Mouse (Mus musculus): ENCODE data around the gene Arid3b. TPM values are rescaled to one million over a fixed set of nuclear protein-coding genes. Genes with fewer than 3 reads are reported as not detected.

Arid3b gene
- polyA plus RNA-seq, 1 experiment from 2014 or later: 5.8 TPM

DNA sequence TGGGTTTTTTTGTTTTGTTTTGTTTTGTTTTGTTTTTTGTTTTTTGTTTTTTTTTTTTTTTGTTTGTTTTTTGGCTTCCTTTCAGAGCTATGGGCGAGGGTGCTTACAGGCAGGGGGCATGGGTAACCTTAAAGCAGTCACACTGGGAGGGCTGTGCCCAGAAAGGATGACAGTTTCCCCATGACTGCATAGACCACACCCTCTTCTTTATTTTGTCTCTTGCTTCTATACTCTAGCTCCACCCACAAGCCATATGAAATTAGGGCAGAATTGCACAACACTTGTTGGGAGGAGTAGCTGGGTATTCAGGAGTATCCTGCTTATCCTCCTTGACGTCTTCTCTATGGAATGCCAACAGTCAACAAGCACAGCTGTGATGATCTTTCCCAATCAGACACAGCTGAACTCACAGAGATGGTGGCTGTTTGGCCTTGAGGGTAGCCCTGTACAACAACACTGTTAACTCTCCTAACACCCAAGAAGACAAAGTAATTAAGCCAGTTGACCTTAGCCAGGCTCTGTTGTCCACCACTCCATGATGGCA, 33.8 kb upstream of the Arid3b start:
- no peaks in the 10 kb centered on the region for H3K27me3 ChIP-seq (replicated peaks; ENCODE audit: insufficient read depth, low read length)
- no peaks in the 10 kb centered on the region for H3K4me1 ChIP-seq (ENCODE audit: insufficient read depth, low read depth, low read length)
- no peaks in the 10 kb centered on the region for H3K9me3 ChIP-seq (ENCODE audit: low read length)
- H3K27ac ChIP-seq (ENCODE audit: low read length): no peak overlapping the region
- no peak overlapping the region for H3K4me3 ChIP-seq (ENCODE audit: low read depth, low read length)
- no peaks in the 10 kb centered on the region for H3K36me3 ChIP-seq (ENCODE audit: insufficient read depth, low read length)
- ATAC-seq (peak; percentile 53), DNase-seq (ENCODE audit: low spot score) (peak; percentile 77)
- no peak overlapping the region for H3K4me2 ChIP-seq (replicated peaks; ENCODE audit: low read depth, low read length)
- 34% methylated on average over 2 of the region's 2 CpGs for WGBS
- TF ChIP-seq CTCF (IDR thresholded peaks at IDR 0.05) (no peak), EP300 (IDR thresholded peaks at IDR 0.05) (no peak)
- H3K9ac ChIP-seq (replicated peaks; ENCODE audit: low read depth): no peak overlapping the region

DNA sequence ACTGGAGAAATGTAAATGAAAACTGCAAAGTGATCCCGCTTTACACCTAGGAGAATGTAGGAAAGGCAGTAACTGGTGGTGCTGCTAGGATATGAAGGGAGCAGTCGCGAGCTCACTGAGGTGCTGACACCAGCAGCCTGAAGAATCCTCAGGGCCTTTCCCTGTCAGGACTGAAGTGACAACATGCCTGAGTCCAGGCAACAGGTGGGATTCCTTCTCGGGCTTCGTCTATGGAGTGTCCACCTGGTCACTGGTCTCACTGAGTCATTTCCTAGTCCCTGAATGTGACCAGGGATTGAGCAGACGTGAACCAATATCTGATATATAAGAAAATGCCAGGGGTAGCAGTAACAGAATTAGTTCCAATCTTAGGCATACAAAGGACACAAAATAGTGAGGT, 32.2 kb upstream of the Arid3b start:
- Histone ChIP-seq H3K27me3 (replicated peaks; ENCODE audit: insufficient read depth, low read length) (no peaks in the 10 kb centered on the region), H3K4me1 (ENCODE audit: insufficient read depth, low read depth, low read length) (no peaks in the 10 kb centered on the region), H3K36me3 (ENCODE audit: insufficient read depth, low read length) (no peaks in the 10 kb centered on the region), H3K9ac (replicated peaks; ENCODE audit: low read depth) (no peak overlapping the region), H3K9me3 (ENCODE audit: low read length) (no peaks in the 10 kb centered on the region), H3K4me3 (ENCODE audit: low read depth, low read length) (no peak overlapping the region), H3K4me2 (replicated peaks; ENCODE audit: low read depth, low read length) (no peak overlapping the region), H3K27ac (ENCODE audit: low read length) (no peak overlapping the region)
- WGBS: 71% methylated on average over 6 of the region's 6 CpGs
- TF ChIP-seq CTCF (IDR thresholded peaks at IDR 0.05): no peak
- TF ChIP-seq EP300 (IDR thresholded peaks at IDR 0.05): no peak
- DNase-seq (ENCODE audit: low spot score): no peak
- no peak for ATAC-seq

DNA sequence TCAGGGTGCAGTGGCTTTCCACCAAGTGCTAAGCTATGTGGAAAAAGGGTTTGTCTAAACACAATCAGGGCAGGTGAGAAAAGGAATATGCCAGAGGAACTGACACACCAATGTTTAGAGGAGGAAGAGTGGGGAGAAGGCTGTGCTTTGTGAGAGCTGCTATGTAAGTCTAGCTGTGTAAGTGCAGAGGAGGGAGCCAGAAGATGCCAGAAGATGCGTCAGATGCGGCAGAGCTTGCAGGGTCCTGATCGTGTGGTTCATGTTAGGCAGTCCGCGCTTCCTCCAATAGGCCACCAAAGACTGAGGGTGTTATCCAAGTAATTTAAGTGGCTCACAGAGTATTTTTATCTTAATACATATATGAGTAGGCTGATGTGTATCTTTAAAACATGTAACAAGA, 31.3 kb upstream of the Arid3b start:
- no peak overlapping the region for H3K9ac ChIP-seq (replicated peaks; ENCODE audit: low read depth)
- H3K27ac ChIP-seq (ENCODE audit: low read length): no peak overlapping the region
- ATAC-seq: no peak
- no peaks in the 10 kb centered on the region for H3K4me1 ChIP-seq (ENCODE audit: insufficient read depth, low read depth, low read length)
- 83% methylated on average over 5 of the region's 5 CpGs for WGBS
- H3K9me3 ChIP-seq (ENCODE audit: low read length): no peaks in the 10 kb centered on the region
- no peak overlapping the region for H3K4me2 ChIP-seq (replicated peaks; ENCODE audit: low read depth, low read length)
- TF ChIP-seq CTCF (IDR thresholded peaks at IDR 0.05): no peak
- TF ChIP-seq EP300 (IDR thresholded peaks at IDR 0.05): no peak
- no peak for DNase-seq (ENCODE audit: low spot score)
- no peaks in the 10 kb centered on the region for H3K27me3 ChIP-seq (replicated peaks; ENCODE audit: insufficient read depth, low read length)
- H3K4me3 ChIP-seq (ENCODE audit: low read depth, low read length): no peak overlapping the region
- no peaks in the 10 kb centered on the region for H3K36me3 ChIP-seq (ENCODE audit: insufficient read depth, low read length)

DNA sequence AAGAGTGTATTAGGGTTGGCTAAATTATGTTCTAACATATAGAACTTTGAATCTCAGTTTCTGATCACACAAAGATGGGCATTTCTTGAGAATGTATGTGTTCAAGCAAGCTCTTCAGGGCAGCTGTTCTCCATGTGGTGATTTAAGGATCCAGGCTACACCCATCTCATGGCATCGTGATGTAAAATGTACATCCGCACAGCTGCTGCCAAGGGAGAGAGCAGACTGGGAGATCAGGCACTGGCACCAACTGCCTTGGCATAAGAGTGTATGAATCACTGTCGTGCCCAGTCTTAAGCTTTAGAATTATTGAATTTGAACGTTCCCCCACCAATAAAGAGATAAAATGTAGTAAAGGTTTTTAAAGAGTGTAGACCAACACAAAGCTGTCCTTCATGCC, 30.6 kb upstream of the Arid3b start:
- Histone ChIP-seq H3K27me3 (replicated peaks; ENCODE audit: insufficient read depth, low read length) (no peaks in the 10 kb centered on the region), H3K9ac (replicated peaks; ENCODE audit: low read depth) (no peak overlapping the region), H3K4me1 (ENCODE audit: insufficient read depth, low read depth, low read length) (no peaks in the 10 kb centered on the region), H3K9me3 (ENCODE audit: low read length) (no peaks in the 10 kb centered on the region), H3K27ac (ENCODE audit: low read length) (no peak overlapping the region), H3K4me2 (replicated peaks; ENCODE audit: low read depth, low read length) (no peak overlapping the region), H3K4me3 (ENCODE audit: low read depth, low read length) (no peak overlapping the region), H3K36me3 (ENCODE audit: insufficient read depth, low read length) (no peaks in the 10 kb centered on the region)
- DNase-seq (ENCODE audit: low spot score) (no peak), ATAC-seq (no peak)
- TF ChIP-seq EP300 (IDR thresholded peaks at IDR 0.05) (no peak), CTCF (IDR thresholded peaks at IDR 0.05) (no peak)
- 85% methylated on average over 4 of the region's 4 CpGs for WGBS

DNA sequence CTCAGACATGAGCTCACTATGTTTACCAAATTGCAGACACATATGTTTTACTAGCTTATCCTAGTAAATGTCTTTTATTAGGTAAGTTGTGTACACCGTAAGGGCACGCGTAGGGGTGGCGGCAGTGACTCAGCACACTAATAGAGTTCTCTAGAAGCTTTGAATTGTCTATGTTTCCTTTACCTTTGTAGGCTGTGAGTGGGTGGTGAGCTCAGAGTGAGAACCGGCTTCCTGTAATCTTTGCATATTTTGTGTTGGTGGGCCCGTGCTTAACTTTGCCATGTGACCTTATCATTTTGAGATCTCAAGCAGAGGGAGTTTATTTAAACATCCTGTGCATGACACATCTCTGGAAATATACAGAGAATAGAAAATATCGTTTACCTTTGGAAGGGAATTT, 29.9 kb upstream of the Arid3b start:
- Histone ChIP-seq H3K9ac (replicated peaks; ENCODE audit: low read depth) (no peak overlapping the region), H3K27ac (ENCODE audit: low read length) (no peak overlapping the region), H3K4me2 (replicated peaks; ENCODE audit: low read depth, low read length) (no peak overlapping the region), H3K36me3 (ENCODE audit: insufficient read depth, low read length) (no peaks in the 10 kb centered on the region), H3K4me3 (ENCODE audit: low read depth, low read length) (no peak overlapping the region), H3K27me3 (replicated peaks; ENCODE audit: insufficient read depth, low read length) (no peaks in the 10 kb centered on the region), H3K9me3 (ENCODE audit: low read length) (no peaks in the 10 kb centered on the region), H3K4me1 (ENCODE audit: insufficient read depth, low read depth, low read length) (no peaks in the 10 kb centered on the region)
- DNase-seq (ENCODE audit: low spot score): peak; percentile 47
- TF ChIP-seq CTCF (IDR thresholded peaks at IDR 0.05) (no peak), EP300 (IDR thresholded peaks at IDR 0.05) (peak; percentile 83)
- 52% methylated on average over 7 of the region's 7 CpGs for WGBS
- ATAC-seq: peak; percentile 69

DNA sequence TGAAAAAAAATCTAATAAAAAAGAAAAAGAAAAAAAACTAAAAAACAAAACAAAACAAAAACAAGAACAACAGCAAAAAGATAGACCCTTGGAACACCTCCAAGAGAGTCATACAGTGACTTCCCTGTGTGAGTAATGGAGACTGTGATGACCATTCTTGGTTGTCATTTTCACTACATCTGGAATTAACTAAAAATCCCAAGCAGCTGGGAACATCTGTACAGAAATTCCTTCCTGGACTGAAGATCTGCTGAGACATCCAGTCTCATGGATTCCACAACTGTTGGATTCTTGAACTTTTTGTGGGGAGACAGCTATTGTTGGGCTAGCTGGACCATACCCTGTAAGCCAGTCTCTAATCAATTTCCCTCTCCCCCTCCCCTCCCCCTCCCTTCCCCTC, 27.7 kb upstream of the Arid3b start:
- Histone ChIP-seq H3K4me3 (ENCODE audit: low read depth, low read length) (no peak overlapping the region), H3K4me1 (ENCODE audit: insufficient read depth, low read depth, low read length) (no peaks in the 10 kb centered on the region), H3K36me3 (ENCODE audit: insufficient read depth, low read length) (no peaks in the 10 kb centered on the region), H3K9me3 (ENCODE audit: low read length) (no peaks in the 10 kb centered on the region), H3K4me2 (replicated peaks; ENCODE audit: low read depth, low read length) (no peak overlapping the region), H3K9ac (replicated peaks; ENCODE audit: low read depth) (no peak overlapping the region), H3K27ac (ENCODE audit: low read length) (no peak overlapping the region), H3K27me3 (replicated peaks; ENCODE audit: insufficient read depth, low read length) (no peaks in the 10 kb centered on the region)
- DNase-seq (ENCODE audit: low spot score) (peak; percentile 60), ATAC-seq (peak; percentile 47)
- TF ChIP-seq EP300 (IDR thresholded peaks at IDR 0.05) (no peak), CTCF (IDR thresholded peaks at IDR 0.05) (no peak)

DNA sequence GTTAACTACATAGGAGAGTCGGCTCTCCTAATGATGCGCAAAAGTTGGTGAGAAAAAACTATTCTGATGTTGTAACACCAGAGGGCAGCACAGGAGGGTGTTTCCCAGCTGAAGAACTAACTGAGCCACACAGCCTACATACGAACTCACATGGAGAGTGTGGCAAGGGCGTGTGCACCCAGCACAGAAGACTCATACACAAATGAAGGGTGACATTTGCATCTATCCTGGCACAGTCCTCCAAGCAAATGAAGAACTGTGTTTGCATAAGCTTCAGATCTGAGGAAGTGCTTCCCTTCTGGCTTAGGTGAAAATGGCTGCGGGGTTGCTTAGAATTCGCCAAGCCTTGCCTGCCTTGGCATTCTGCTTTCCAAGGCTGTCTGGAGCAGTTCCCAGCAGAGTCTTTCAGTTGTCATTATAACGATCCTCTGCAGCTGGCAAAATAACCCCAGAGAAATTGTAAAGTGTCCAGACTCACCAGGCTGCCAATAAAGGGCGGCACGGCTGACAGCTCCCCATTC, 25.4 kb upstream of the Arid3b start:
- TF ChIP-seq CTCF (IDR thresholded peaks at IDR 0.05): peak; percentile 80
- no peak for TF ChIP-seq EP300 (IDR thresholded peaks at IDR 0.05)
- DNase-seq (ENCODE audit: low spot score): peak; percentile 84
- Histone ChIP-seq H3K27me3 (replicated peaks; ENCODE audit: insufficient read depth, low read length) (no peaks in the 10 kb centered on the region), H3K9ac (replicated peaks; ENCODE audit: low read depth) (no peak overlapping the region), H3K4me1 (ENCODE audit: insufficient read depth, low read depth, low read length) (no peaks in the 10 kb centered on the region), H3K9me3 (ENCODE audit: low read length) (no peaks in the 10 kb centered on the region), H3K27ac (ENCODE audit: low read length) (no peak overlapping the region), H3K4me2 (replicated peaks; ENCODE audit: low read depth, low read length) (no peak overlapping the region), H3K36me3 (ENCODE audit: insufficient read depth, low read length) (no peaks in the 10 kb centered on the region), H3K4me3 (ENCODE audit: low read depth, low read length) (no peak overlapping the region)
- 38% methylated on average over 9 of the region's 9 CpGs for WGBS
- peak; percentile 55; the same call in 1 of the 2 replicates for ATAC-seq

Data from lung, postnatal 0 days (tissue).